Mouse (Mus musculus) ovary, postnatal 14 days (tissue): ENCODE data around the gene Srpk2.
A peak's percentile ranks its signal among the peaks of the same experiment; 100 is the strongest.
"Not testable (repeated sequence)": the region's sequence is repeated elsewhere in the genome, so short reads cannot be mapped to it uniquely, and the experiment has no call there.

Experiments used
- DNase-seq: peaks from one replicate; pipeline ENCODE4 v3.0.0; 2022; ENCODE audit warnings: low spot score

Gene Srpk2

GRCm38 (mm10) chr5:23684517-23684916 lies at the start of gene Srpk2:
Gene Srpk2, minus strand, starts transcription at chr5:23684617.
- no peak for DNase-seq

GRCm38 (mm10) chr5:23721956-23722355 lies 37.5 kb upstream of the Srpk2 start:
- no peak for DNase-seq

- no peak for DNase-seq
Measured at GRCm38 (mm10) chr5:23718881-23719328, 34.5 kb upstream of the Srpk2 start.

- DNase-seq, result no peak
Measured at GRCm38 (mm10) chr5:23718182-23718534, 33.7 kb upstream of the Srpk2 start.

- no peak for DNase-seq
Measured at GRCm38 (mm10) chr5:23717469-23718181, 33.2 kb upstream of the Srpk2 start.

- DNase-seq, result no peak
Measured at GRCm38 (mm10) chr5:23713401-23714335, 29.3 kb upstream of the Srpk2 start.

- peak; percentile 66 for DNase-seq
Measured at GRCm38 (mm10) chr5:23712130-23713001, 27.9 kb upstream of the Srpk2 start.

GRCm38 (mm10) chr5:23711671-23712129 lies 27.3 kb upstream of the Srpk2 start:
- DNase-seq, result not testable (repeated sequence)

- DNase-seq, result no peak
Measured at GRCm38 (mm10) chr5:23711244-23711643, 26.8 kb upstream of the Srpk2 start.

- DNase-seq, result no peak
Measured at GRCm38 (mm10) chr5:23709661-23710060, 25.2 kb upstream of the Srpk2 start.

GRCm38 (mm10) chr5:23706601-23707597 lies 22.5 kb upstream of the Srpk2 start:
- DNase-seq, result not testable (repeated sequence)

- DNase-seq, result no peak
Measured at GRCm38 (mm10) chr5:23697457-23697856, 13.0 kb upstream of the Srpk2 start.

- no peak for DNase-seq
Measured at GRCm38 (mm10) chr5:23683431-23683830, 986 bp downstream of the Srpk2 start.

GRCm38 (mm10) chr5:23679006-23679405 lies 5.4 kb downstream of the Srpk2 start:
- no peak for DNase-seq

- no peak for DNase-seq
Measured at GRCm38 (mm10) chr5:23677883-23678282, 6.5 kb downstream of the Srpk2 start.

- DNase-seq, result no peak
Measured at GRCm38 (mm10) chr5:23677072-23677453, 7.4 kb downstream of the Srpk2 start.

GRCm38 (mm10) chr5:23676156-23677071 lies 8.0 kb downstream of the Srpk2 start:
- peak; percentile 34 for DNase-seq

- peak; percentile 45 for DNase-seq
Measured at GRCm38 (mm10) chr5:23675499-23676155, 8.8 kb downstream of the Srpk2 start.
